Mouse (Mus musculus) midbrain, embryonic 14.5 days (tissue): ENCODE results near the gene Gm21761. TPM values are rescaled to one million over a fixed set of nuclear protein-coding genes. Genes with fewer than 3 reads are reported as not detected.
"Not testable (repeated sequence)": the region's sequence is repeated elsewhere in the genome, so short reads cannot be mapped to it uniquely, and the experiment has no call there.

ENCODE experiments used
- ATAC-seq: fragments of 200-750 bp; cut with Nextera tagmentation; 2 replicates; pipeline ENCODE4 v1.8.0; 2017; ENCODE audit warnings: moderate number of reproducible peaks, moderate library complexity; ENCODE audit not compliant: low FRiP score, low TSS enrichment
- DNase-seq: peaks from one replicate; pipeline ENCODE4 v3.0.0-alpha.2; 2015
- H3K27ac ChIP-seq: fragments of 300-500 bp; sonication (generic); replicated peaks from 2 replicates; pipeline ENCODE4 v1.5.1; 2014; ENCODE audit warnings: mild to moderate bottlenecking, low read depth, low read length, moderate library complexity
- H3K27me3 ChIP-seq: fragments of 300-500 bp; sonication (generic); 2 replicates; pipeline ENCODE4 v1.6.1; 2014; ENCODE audit warnings: low read length, control low read depth, mixed read lengths; ENCODE audit not compliant: control insufficient read depth, insufficient read depth
- H3K36me3 ChIP-seq: fragments of 300-500 bp; sonication (generic); 2 replicates; pipeline ENCODE4 v1.6.1; 2014; ENCODE audit warnings: low read length, control low read depth; ENCODE audit not compliant: control insufficient read depth, insufficient read depth
- H3K4me1 ChIP-seq: fragments of 300-500 bp; sonication (generic); 2 replicates; pipeline ENCODE4 v1.6.1; 2014; ENCODE audit warnings: mild to moderate bottlenecking, antibody characterized with exemption, low read length, control low read depth; ENCODE audit not compliant: control insufficient read depth, insufficient read depth
- H3K4me2 ChIP-seq: fragments of 300-500 bp; sonication (generic); 2 replicates; pipeline ENCODE4 v1.6.1; 2014; ENCODE audit warnings: mild to moderate bottlenecking, low read length, moderate library complexity
- H3K4me3 ChIP-seq: fragments of 300-500 bp; sonication (generic); replicated peaks from 2 replicates; pipeline ENCODE4 v1.5.1; 2014; ENCODE audit warnings: low read depth, low read length
- H3K9ac ChIP-seq: fragments of 300-500 bp; sonication (generic); replicated peaks from 2 replicates; pipeline ENCODE4 v1.6.1; 2014; ENCODE audit warnings: mild to moderate bottlenecking, low read length, moderate library complexity
- H3K9me3 ChIP-seq: fragments of 300-500 bp; sonication (generic); 2 replicates; pipeline ENCODE4 v1.6.1; 2016; ENCODE audit warnings: low read length, control low read depth, mixed read lengths; ENCODE audit not compliant: control insufficient read depth
- WGBS: fragments of 180-500 bp; shearing (Covaris S2); extraction: QIAGEN DNeasy Blood & Tissue Kit; methylation state at CpG from one replicate; pipeline ENCODE4 v1.1.7; 2014; 5-methylcytosine and 5-hydroxymethylcytosine counted together
- polyA plus RNA-seq: library from polyadenylated mRNA; unstranded; fragments of >200 nt; fragmentation: Nextera tagmentation; extraction: Ambion mirVana; gene quantifications from 2 replicates; pipeline ENCODE4 v1.2.1, GENCODE M21; 2014

Gene Gm21761
- polyA plus RNA-seq, 1 experiment from 2014 or later = not detected

DNA sequence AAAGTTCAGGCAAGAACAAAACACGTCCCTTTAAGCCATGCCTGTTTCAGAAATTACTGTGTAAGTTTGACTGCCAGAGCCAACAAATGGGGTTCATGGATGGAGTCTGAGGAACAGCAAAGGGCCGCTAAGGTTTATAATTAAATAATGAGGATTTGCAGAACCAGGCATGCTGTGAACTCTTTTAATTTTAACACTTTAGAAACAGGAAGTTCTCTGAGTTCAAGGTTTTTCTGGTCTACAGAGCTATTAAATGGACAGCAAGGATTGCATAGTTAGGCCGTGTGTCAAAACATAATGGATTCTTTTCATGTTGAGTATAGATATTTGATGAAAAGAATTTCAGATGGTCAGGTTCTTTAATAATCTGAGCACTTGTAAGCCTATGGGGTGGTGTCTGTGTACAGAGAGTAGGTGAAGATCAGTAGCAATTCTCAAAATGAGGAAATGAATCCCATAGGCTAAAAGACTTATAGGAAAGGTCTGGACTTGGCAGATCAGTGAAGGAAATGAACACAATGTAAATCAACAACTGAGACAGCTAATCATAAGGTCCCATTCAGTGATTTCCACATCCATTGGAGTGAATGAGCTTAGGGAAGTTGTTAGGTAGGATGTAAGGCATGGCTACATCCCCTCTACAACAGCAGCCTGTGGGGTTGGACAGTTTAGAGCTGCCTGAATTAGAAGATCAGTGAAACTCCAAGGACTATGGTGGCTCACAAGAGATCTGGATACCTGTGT lies 4.3 kb downstream of the Gm21761 start:
- 92% methylated on average over 2 of the region's 3 CpGs for WGBS
- H3K36me3 ChIP-seq, H3K27ac ChIP-seq, H3K4me1 ChIP-seq, ATAC-seq, H3K9ac ChIP-seq, H3K4me3 ChIP-seq, H3K27me3 ChIP-seq, DNase-seq, H3K4me2 ChIP-seq, H3K9me3 ChIP-seq: not testable (repeated sequence)

DNA sequence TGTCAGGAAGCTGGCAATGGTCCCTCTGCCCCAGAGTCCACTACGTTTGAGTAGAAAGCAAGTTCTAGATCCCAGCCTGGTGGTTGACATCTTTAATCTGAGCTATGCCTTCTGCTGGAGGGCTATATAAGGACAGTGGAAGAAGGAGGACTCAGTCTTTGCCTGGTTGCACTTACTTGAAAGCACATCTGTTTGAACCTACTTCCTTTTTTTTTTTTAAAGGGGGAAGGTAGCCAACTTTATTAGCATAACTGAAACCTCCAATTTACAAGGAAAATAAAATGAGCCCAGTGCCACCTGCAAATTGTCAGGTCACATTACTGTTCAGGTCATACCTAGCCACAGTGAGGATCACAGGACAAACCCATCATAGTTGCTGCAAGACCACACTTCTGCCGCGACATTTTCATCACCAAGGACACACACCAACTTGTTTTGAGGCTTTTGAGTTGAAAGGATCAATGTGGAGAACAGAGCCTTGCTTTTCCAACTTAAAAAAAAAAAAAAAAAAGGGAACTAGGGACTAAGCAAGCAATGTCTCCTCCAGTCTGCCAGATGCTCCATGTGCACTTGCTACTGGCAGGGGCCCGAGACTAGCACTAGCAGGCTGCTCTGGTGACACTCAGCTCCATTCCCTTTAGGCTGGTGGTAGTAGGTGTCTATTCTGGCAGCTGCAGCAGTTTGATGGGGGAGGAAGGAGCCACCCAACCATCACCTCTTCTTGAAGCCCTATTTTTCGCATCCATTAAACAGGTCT lies 11.9 kb downstream of the Gm21761 start:
- not testable (repeated sequence) for DNase-seq, ATAC-seq
- WGBS = 87% methylated on average over 4 of the region's 5 CpGs

DNA sequence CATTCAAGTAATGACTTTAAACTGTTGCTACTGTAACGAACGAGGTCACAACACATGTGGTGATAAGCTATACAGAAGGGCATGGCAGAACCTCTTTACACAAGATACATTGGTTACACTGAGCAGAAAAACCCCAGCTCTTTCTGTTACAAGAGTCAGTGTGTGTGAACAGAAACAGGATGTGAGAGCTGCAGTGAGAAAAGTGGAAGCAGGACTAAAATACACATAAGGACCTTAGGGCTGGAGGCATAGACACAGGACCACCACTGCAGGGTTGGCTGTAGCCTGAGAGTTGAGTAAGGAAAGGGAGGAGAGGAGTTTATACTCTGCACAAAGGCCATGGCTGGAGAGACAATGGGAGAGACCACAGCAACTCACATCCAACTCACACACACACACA lies 12.6 kb downstream of the Gm21761 start:
- H3K9ac ChIP-seq, H3K27me3 ChIP-seq, DNase-seq, ATAC-seq, H3K36me3 ChIP-seq, H3K4me2 ChIP-seq, H3K4me1 ChIP-seq, H3K27ac ChIP-seq, H3K4me3 ChIP-seq, H3K9me3 ChIP-seq: not testable (repeated sequence)
- 78% methylated on average over 2 of the region's 2 CpGs for WGBS

More for the DNA sequence above, 11.9 kb downstream of the Gm21761 start:
- not testable (repeated sequence) for H3K4me3 ChIP-seq, H3K36me3 ChIP-seq, H3K27me3 ChIP-seq, H3K9ac ChIP-seq, H3K4me1 ChIP-seq, H3K9me3 ChIP-seq, H3K27ac ChIP-seq, H3K4me2 ChIP-seq

DNA sequence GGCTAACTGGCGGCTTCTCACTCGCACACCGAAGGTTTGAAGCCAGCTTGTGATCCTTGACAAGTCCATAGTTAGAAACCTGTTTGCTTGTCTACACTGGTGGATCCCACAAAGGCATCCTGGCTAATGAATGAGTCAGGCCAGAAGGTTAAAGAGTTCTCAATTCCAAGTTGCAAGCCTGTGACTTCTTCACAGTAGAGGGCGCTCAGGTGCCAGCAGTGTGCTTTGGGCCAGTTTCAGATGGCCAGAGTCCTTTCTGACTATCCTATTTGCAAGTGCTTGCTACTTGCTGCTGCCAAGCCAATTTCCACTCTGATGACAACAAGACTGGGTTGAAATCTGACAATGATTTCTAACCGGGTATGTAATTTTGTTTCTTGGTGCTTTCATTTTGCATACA lies 30.5 kb downstream of the Gm21761 start:
- H3K4me1 ChIP-seq, DNase-seq, H3K4me3 ChIP-seq, H3K4me2 ChIP-seq, H3K9me3 ChIP-seq, H3K27ac ChIP-seq, ATAC-seq, H3K9ac ChIP-seq, H3K27me3 ChIP-seq, H3K36me3 ChIP-seq: not testable (repeated sequence)
- 74% methylated on average over 4 of the region's 5 CpGs for WGBS

DNA sequence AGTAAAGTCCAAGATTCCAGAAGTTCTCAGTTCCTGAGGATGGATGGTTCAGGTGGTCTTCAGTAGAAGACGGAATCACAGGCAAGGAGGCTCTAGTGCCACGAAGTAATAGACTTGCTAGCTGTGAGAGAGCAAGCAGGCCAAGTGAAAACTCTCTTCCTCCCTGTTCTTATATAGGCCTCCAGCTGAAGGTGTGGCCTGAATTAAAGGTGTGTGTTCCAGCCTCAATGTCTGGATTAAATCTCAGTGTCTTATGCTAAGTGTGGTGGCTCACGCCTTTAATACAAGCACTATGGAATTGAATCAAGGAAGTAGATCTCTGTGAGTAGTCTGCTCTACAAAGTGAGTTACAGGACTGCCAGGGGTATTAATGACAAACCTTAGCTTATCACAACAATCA lies 34.4 kb downstream of the Gm21761 start, which contains the start of gene Tcstv1:
Gene Tcstv1 (minus strand): TSS at position 101 of the 400 bp plus-strand sequence.
- H3K27ac ChIP-seq, DNase-seq, H3K9me3 ChIP-seq, H3K4me1 ChIP-seq, H3K4me3 ChIP-seq, H3K9ac ChIP-seq, H3K27me3 ChIP-seq, H3K4me2 ChIP-seq, H3K36me3 ChIP-seq, ATAC-seq: not testable (repeated sequence)
- 86% methylated on average over 3 of the region's 3 CpGs for WGBS

DNA sequence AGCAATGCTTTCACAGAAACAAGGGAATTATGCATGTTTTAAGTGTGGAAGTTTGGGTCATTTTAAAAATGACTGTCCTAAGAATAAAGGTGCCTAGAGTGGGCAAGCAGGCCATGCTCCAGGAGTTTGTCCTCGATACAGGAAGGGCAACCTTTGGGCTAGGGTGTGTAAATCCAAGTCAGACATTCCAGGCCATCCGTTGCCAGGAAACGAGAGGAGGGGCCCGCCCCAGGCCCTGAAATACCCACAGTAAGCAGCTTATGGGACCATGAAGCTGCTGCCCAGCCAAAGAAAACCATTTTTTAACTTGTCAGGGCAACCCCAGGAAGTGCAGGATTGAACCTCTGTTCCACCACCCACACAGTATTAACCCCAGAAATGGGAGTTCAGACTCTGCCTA lies 42.2 kb downstream of the Gm21761 start:
- H3K9ac ChIP-seq, H3K27me3 ChIP-seq, H3K27ac ChIP-seq, ATAC-seq, H3K4me3 ChIP-seq, DNase-seq, H3K4me1 ChIP-seq, H3K4me2 ChIP-seq, H3K36me3 ChIP-seq, H3K9me3 ChIP-seq: not testable (repeated sequence)
- 14% methylated on average over 4 of the region's 4 CpGs for WGBS

DNA sequence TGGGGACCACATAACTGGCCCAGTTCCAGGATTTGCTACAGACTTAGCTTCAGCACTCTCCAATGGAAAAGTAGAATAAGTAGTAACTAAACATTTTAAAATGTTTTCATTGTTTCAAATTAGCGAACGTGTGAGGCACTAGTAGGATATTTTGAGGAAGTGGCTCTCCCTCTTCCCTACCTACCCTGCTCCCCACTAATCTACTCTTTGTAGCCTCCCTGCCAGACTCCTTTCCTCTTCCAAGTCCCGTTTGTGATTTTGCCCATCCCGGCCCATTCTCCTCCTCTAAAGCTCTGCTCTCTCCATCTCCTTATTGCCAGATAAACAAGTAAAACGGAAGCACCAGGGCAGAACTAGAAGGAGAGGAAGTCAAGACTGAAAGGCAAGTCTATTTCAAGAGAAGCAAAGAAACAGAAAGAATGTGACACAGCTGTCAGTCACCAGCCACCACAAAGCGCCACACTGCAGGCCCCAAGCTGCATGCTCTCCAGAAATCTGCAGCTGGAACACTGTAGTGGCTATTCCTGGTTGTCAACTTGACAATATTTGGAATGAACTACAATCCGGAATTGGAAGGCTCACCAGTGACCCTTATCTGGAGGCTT lies 64.6 kb downstream of the Gm21761 start:
- 76% methylated on average over 6 of the region's 7 CpGs for WGBS
- not testable (repeated sequence) for H3K9me3 ChIP-seq, H3K9ac ChIP-seq, H3K4me2 ChIP-seq, H3K4me3 ChIP-seq, H3K27me3 ChIP-seq, H3K4me1 ChIP-seq, H3K36me3 ChIP-seq, H3K27ac ChIP-seq, ATAC-seq, DNase-seq

DNA sequence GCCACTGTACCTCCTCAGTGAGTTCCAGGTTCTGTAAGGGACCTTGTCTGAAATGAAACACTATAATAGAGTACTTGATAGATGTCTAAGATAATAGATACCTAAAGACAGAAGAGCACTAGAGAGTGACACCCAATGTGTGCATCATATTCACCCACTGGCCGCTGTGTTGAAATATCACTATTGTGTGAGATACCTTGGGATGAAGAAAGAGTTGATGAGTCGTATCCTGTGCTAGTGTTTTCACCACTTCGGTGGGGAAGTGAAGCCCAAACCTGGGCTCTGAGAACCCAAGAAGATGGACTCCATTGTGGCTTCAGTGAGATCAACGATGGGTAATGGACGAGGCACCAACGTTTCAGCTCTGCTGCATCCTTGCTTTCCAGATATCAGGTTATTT lies 66.7 kb downstream of the Gm21761 start:
- not testable (repeated sequence) for H3K4me2 ChIP-seq, ATAC-seq, H3K36me3 ChIP-seq, H3K27me3 ChIP-seq, H3K4me1 ChIP-seq, DNase-seq, H3K9ac ChIP-seq, H3K4me3 ChIP-seq, H3K9me3 ChIP-seq, H3K27ac ChIP-seq
- WGBS = no CpG with 5 or more reads among the region's 6 CpGs
